39 mouse cellular contexts compared by ENCODE assay signal in genomic region chr7:13570967-13571366, GRCm38 (mm10). TPM values are rescaled to one million over a fixed set of nuclear protein-coding genes. Genes with fewer than 3 reads are reported as not detected.
"Had no signal": no experiment of that assay in that cellular context is flagged by ENCODE, and none has a peak within 500 bp of the region (broad histone marks: within the 10 kb centered on the region; RNA-seq: fewer than 3 reads in every experiment).

Gene Bsph2, minus strand, starts transcription at chr7:13571067.

- H3K9me3 ChIP-seq: limb, embryonic 10.5 days; limb, embryonic 15.5 days; liver, embryonic 13.5 days; liver, embryonic 15.5 days; lung, embryonic 15.5 days had no signal

- DNase-seq: left cerebral cortex, postnatal 4 days; liver; liver, embryonic 13.5 days; liver, postnatal 0 days; lung, adult 18-20 months; lung, adult 2 months; lung, embryonic 14.5 days; lung, postnatal 10 days; lung, postnatal 14 days; lung, postnatal 36 days; lung, postnatal 4 days; midbrain, embryonic 14.5 days had no signal

- H3K4me2 ChIP-seq: limb, embryonic 12.5 days; limb, embryonic 13.5 days; limb, embryonic 15.5 days; liver, embryonic 11.5 days; liver, embryonic 12.5 days; liver, embryonic 13.5 days; liver, embryonic 15.5 days; lung, embryonic 14.5 days; lung, embryonic 15.5 days; midbrain, embryonic 11.5 days; midbrain, embryonic 12.5 days; midbrain, embryonic 13.5 days; midbrain, embryonic 15.5 days; neural tube, embryonic 12.5 days had no signal

- ATAC-seq: liver, embryonic 12.5 days; liver, postnatal 0 days; lung, postnatal 0 days; midbrain, embryonic 13.5 days; midbrain, embryonic 15.5 days; midbrain, embryonic 16.5 days had no signal

- H3K4me3 ChIP-seq: limb, embryonic 10.5 days; limb, embryonic 12.5 days; limb, embryonic 13.5 days; limb, embryonic 15.5 days; liver, embryonic 12.5 days; liver, embryonic 13.5 days; liver, embryonic 15.5 days; lung, embryonic 15.5 days; megakaryocyte, embryonic 14.5 days; midbrain, embryonic 10.5 days; midbrain, embryonic 12.5 days; midbrain, embryonic 13.5 days; midbrain, embryonic 15.5 days; myocyte; neural tube, embryonic 12.5 days had no signal

- H3K27me3 ChIP-seq: limb, embryonic 12.5 days; limb, embryonic 13.5 days; limb, embryonic 15.5 days; liver, embryonic 12.5 days; liver, embryonic 13.5 days; liver, embryonic 15.5 days; lung, embryonic 15.5 days; megakaryocyte, embryonic 14.5 days; midbrain, embryonic 12.5 days; midbrain, embryonic 13.5 days; midbrain, embryonic 15.5 days; neural tube, embryonic 12.5 days had no signal

- H3K9ac ChIP-seq: limb, embryonic 12.5 days; limb, embryonic 13.5 days; limb, embryonic 15.5 days; liver, embryonic 12.5 days; liver, embryonic 13.5 days; liver, embryonic 14.5 days; liver, embryonic 15.5 days; liver, postnatal 0 days; lung, embryonic 14.5 days; lung, embryonic 15.5 days; midbrain, embryonic 12.5 days; midbrain, embryonic 13.5 days; midbrain, embryonic 15.5 days; neural tube, embryonic 12.5 days had no signal

- H3K27ac ChIP-seq: limb, embryonic 10.5 days; limb, embryonic 12.5 days; limb, embryonic 13.5 days; limb, embryonic 15.5 days; liver, embryonic 12.5 days; liver, embryonic 13.5 days; liver, embryonic 14.5 days; liver, embryonic 15.5 days; lung, embryonic 15.5 days; macrophage; midbrain, embryonic 10.5 days; midbrain, embryonic 12.5 days; midbrain, embryonic 13.5 days; midbrain, embryonic 15.5 days; neural tube, embryonic 12.5 days had no signal

- H3K36me3 ChIP-seq: limb, embryonic 10.5 days; limb, embryonic 12.5 days; limb, embryonic 13.5 days; limb, embryonic 15.5 days; liver, embryonic 12.5 days; liver, embryonic 13.5 days; liver, embryonic 15.5 days; lung, embryonic 15.5 days; midbrain, embryonic 10.5 days; midbrain, embryonic 12.5 days; midbrain, embryonic 13.5 days; midbrain, embryonic 15.5 days; neural tube, embryonic 12.5 days had no signal

- H3K4me1 ChIP-seq: limb, embryonic 10.5 days; limb, embryonic 12.5 days; limb, embryonic 13.5 days; limb, embryonic 15.5 days; liver, embryonic 12.5 days; liver, embryonic 13.5 days; liver, embryonic 15.5 days; lung, embryonic 15.5 days; megakaryocyte, embryonic 14.5 days; midbrain, embryonic 10.5 days; midbrain, embryonic 12.5 days; midbrain, embryonic 13.5 days; midbrain, embryonic 15.5 days; neural tube, embryonic 12.5 days had no signal

RNA-seq across cellular contexts. Expression of gene Bsph2, which starts in this region (rescaled TPM):
- polyA plus RNA-seq: limb, embryonic 10.5 days; limb, embryonic 11.5 days; limb, embryonic 12.5 days; limb, embryonic 13.5 days; limb, embryonic 14.5 days; limb, embryonic 15.5 days; liver, adult 2 months; liver, embryonic 11.5 days; liver, embryonic 12.5 days; liver, embryonic 13.5 days; liver, embryonic 14.5 days; liver, embryonic 15.5 days; liver, embryonic 16.5 days; liver, postnatal 0 days; lung, adult 2 months; lung, embryonic 14.5 days; lung, embryonic 15.5 days; lung, embryonic 16.5 days; lung, postnatal 0 days; macrophage; midbrain, embryonic 10.5 days; midbrain, embryonic 11.5 days; midbrain, embryonic 12.5 days; midbrain, embryonic 13.5 days; midbrain, embryonic 14.5 days; midbrain, embryonic 15.5 days; midbrain, embryonic 16.5 days; midbrain, postnatal 0 days; myocyte; neural tube, embryonic 11.5 days; neural tube, embryonic 12.5 days had no signal
